Mouse (Mus musculus): ENCODE data around the gene S100a3. TPM values are rescaled to one million over a fixed set of nuclear protein-coding genes. Genes with fewer than 3 reads are reported as not detected.

The S100a3 gene
- polyA plus RNA-seq, 1 experiment: 4.7 TPM

- Histone ChIP-seq H3K36me3 (ENCODE audit: control insufficient read depth, insufficient read depth) (no peaks in the 10 kb centered on the region), H3K4me2 (ENCODE audit: low read depth) (no peak overlapping the region), H3K4me3 (no peak overlapping the region), H3ac (ENCODE audit: control insufficient read depth, insufficient read length) (no peak overlapping the region), H3K27me3 (ENCODE audit: control insufficient read depth, insufficient read depth, insufficient read length) (no peaks in the 10 kb centered on the region), H3K79me2 (ENCODE audit: control insufficient read depth, insufficient read depth) (no peaks in the 10 kb centered on the region)
- TF ChIP-seq USF1 (IDR thresholded peaks at IDR 0.05; ENCODE audit: low read depth) (no peak), TCF12 (IDR thresholded peaks at IDR 0.05; ENCODE audit: insufficient read depth, poor library complexity, severe bottlenecking) (no peak), POLR2AphosphoS2 (IDR thresholded peaks at IDR 0.05; ENCODE audit: insufficient read length, low read depth) (no peak), SRF (IDR thresholded peaks at IDR 0.05; ENCODE audit: control insufficient read depth, insufficient read length, low read depth) (no peak), REST (IDR thresholded peaks at IDR 0.05; ENCODE audit: insufficient read depth, insufficient read length) (no peak), TCF3 (IDR thresholded peaks at IDR 0.05; ENCODE audit: insufficient read length, low read depth) (no peak), MYOG (IDR thresholded peaks at IDR 0.05; ENCODE audit: control insufficient read depth in 1 of 3, insufficient read depth in 1 of 3, insufficient read length in 2 of 3, low read depth in 2 of 3) (no peak), POLR2A (IDR thresholded peaks at IDR 0.05; ENCODE audit: insufficient read length, low read depth) (no peak)
These were observed 89.5 kb downstream of the S100a3 start for GRCm38 (mm10) chr3:90649832-90650231.

Other genes with a start within 250 kb of the S100a3 start
- gene Slc27a3, start 170.6 kb upstream of the S100a3 start, polyA plus RNA-seq (2012; fragmentation: generic; extraction: Trizol): 3.4 TPM
- gene Ints3, start 127.0 kb upstream of the S100a3 start, polyA plus RNA-seq (2012; fragmentation: generic; extraction: Trizol): 24.2 TPM
- 0.22 TPM for gene Npr1, start 94.7 kb upstream of the S100a3 start, polyA plus RNA-seq (2012; fragmentation: generic; extraction: Trizol)
- 50.4 TPM for gene Ilf2, start 84.5 kb upstream of the S100a3 start, polyA plus RNA-seq (2012; fragmentation: generic; extraction: Trizol)
- gene Snapin, start 69.5 kb upstream of the S100a3 start, polyA plus RNA-seq (2012; fragmentation: generic; extraction: Trizol): 33.7 TPM
- gene Chtop, start 51.1 kb upstream of the S100a3 start, polyA plus RNA-seq (2012; fragmentation: generic; extraction: Trizol): 108 TPM
- gene S100a1, start 46.2 kb upstream of the S100a3 start, polyA plus RNA-seq (2012; fragmentation: generic; extraction: Trizol): 189 TPM
- gene S100a13, start 46.1 kb upstream of the S100a3 start, polyA plus RNA-seq (2012; fragmentation: generic; extraction: Trizol): 106 TPM
- 2.9 TPM for gene S100a14, start 33.7 kb upstream of the S100a3 start, polyA plus RNA-seq (2012; fragmentation: generic; extraction: Trizol)
- 210 TPM for gene S100a16, start 23.3 kb upstream of the S100a3 start, polyA plus RNA-seq (2012; fragmentation: generic; extraction: Trizol)
- gene S100a2, start 29.7 kb downstream of the S100a3 start, polyA plus RNA-seq (2012; fragmentation: generic; extraction: Trizol): not detected
- 0.89 TPM for gene Gm42674, start 41.3 kb downstream of the S100a3 start, polyA plus RNA-seq (2012; fragmentation: generic; extraction: Trizol)
- gene S100a4, start 43.2 kb downstream of the S100a3 start, polyA plus RNA-seq (2012; fragmentation: generic; extraction: Trizol): 3,627 TPM
- gene S100a5, start 47.9 kb downstream of the S100a3 start, polyA plus RNA-seq (2012; fragmentation: generic; extraction: Trizol): 0.19 TPM
- gene S100a6, start 52.3 kb downstream of the S100a3 start, polyA plus RNA-seq (2012; fragmentation: generic; extraction: Trizol): 2,472 TPM
- gene S100a7a, start 93.4 kb downstream of the S100a3 start, polyA plus RNA-seq (2012; fragmentation: generic; extraction: Trizol): 0.37 TPM
- not detected for gene S100a8, start 108.4 kb downstream of the S100a3 start, polyA plus RNA-seq (2012; fragmentation: generic; extraction: Trizol)
- not detected for gene S100a9, start 135.1 kb downstream of the S100a3 start, polyA plus RNA-seq (2012; fragmentation: generic; extraction: Trizol)
- gene Pglyrp4, start 166.3 kb downstream of the S100a3 start, polyA plus RNA-seq (2012; fragmentation: generic; extraction: Trizol): not detected
- not detected for gene Gm5849, start 217.3 kb downstream of the S100a3 start, polyA plus RNA-seq (2012; fragmentation: generic; extraction: Trizol)